Mouse (Mus musculus): ENCODE results near the gene Fam172a. TPM values are rescaled to one million over a fixed set of nuclear protein-coding genes. Genes with fewer than 3 reads are reported as not detected.

The Fam172a gene
- polyA plus RNA-seq, 1 experiment: 19.1 TPM

- H3K4me3 ChIP-seq (ENCODE audit: insufficient read depth, low read length): peak overlapping the region; percentile 35
Measured at GRCm38 (mm10) chr13:78193211-78193610, 491.4 kb downstream of the Fam172a start.

GRCm38 (mm10) chr13:78194135-78194849, 492.5 kb downstream of the Fam172a start:
- H3K4me1 ChIP-seq (ENCODE audit: control insufficient read depth, insufficient read depth, low read length): peaks cover 8% of the 10 kb centered on the region
- TF ChIP-seq POLR2A (IDR thresholded peaks at IDR 0.05; ENCODE audit: extremely low read depth, insufficient read depth, low read length) (no peak), CTCF (IDR thresholded peaks at IDR 0.05; ENCODE audit: extremely low read depth, insufficient read depth, low read length) (no peak)
- peak overlapping the region; percentile 68 for H3K27ac ChIP-seq (ENCODE audit: insufficient read depth, low read length)
- H3K4me3 ChIP-seq (ENCODE audit: insufficient read depth, low read length): peak overlapping the region; percentile 97

More at GRCm38 (mm10) chr13:78193211-78193610, 491.4 kb downstream of the Fam172a start:
- peaks cover 8% of the 10 kb centered on the region for H3K4me1 ChIP-seq (ENCODE audit: control insufficient read depth, insufficient read depth, low read length)
- peak overlapping the region; percentile 59; the same call in 1 of the 2 replicates for H3K27ac ChIP-seq (ENCODE audit: insufficient read depth, low read length)
- TF ChIP-seq CTCF (IDR thresholded peaks at IDR 0.05; ENCODE audit: extremely low read depth, insufficient read depth, low read length) (no peak), POLR2A (IDR thresholded peaks at IDR 0.05; ENCODE audit: extremely low read depth, insufficient read depth, low read length) (no peak)

GRCm38 (mm10) chr13:78194850-78195600, 493.2 kb downstream of the Fam172a start:
- Histone ChIP-seq H3K27ac (ENCODE audit: insufficient read depth, low read length) (peak overlapping the region; percentile 68), H3K4me1 (ENCODE audit: control insufficient read depth, insufficient read depth, low read length) (peaks cover 5% of the 10 kb centered on the region; the same call in 1 of the 2 replicates), H3K4me3 (ENCODE audit: insufficient read depth, low read length) (peak overlapping the region; percentile 97)
- TF ChIP-seq CTCF (IDR thresholded peaks at IDR 0.05; ENCODE audit: extremely low read depth, insufficient read depth, low read length) (no peak), POLR2A (IDR thresholded peaks at IDR 0.05; ENCODE audit: extremely low read depth, insufficient read depth, low read length) (no peak)

GRCm38 (mm10) chr13:78195601-78196115, 493.8 kb downstream of the Fam172a start:
- no peak for TF ChIP-seq CTCF (IDR thresholded peaks at IDR 0.05; ENCODE audit: extremely low read depth, insufficient read depth, low read length)
- TF ChIP-seq POLR2A (IDR thresholded peaks at IDR 0.05; ENCODE audit: extremely low read depth, insufficient read depth, low read length): no peak
- peak overlapping the region; percentile 68 for H3K27ac ChIP-seq (ENCODE audit: insufficient read depth, low read length)
- peak overlapping the region; percentile 97 for H3K4me3 ChIP-seq (ENCODE audit: insufficient read depth, low read length)
- H3K4me1 ChIP-seq (ENCODE audit: control insufficient read depth, insufficient read depth, low read length): peaks cover 4% of the 10 kb centered on the region; the same call in 1 of the 2 replicates

GRCm38 (mm10) chr13:78196236-78196796, 494.5 kb downstream of the Fam172a start:
- TF ChIP-seq POLR2A (IDR thresholded peaks at IDR 0.05; ENCODE audit: extremely low read depth, insufficient read depth, low read length) (no peak), CTCF (IDR thresholded peaks at IDR 0.05; ENCODE audit: extremely low read depth, insufficient read depth, low read length) (no peak)
- 0 out of 2 replicates have a peak overlapping the region, but pooled peaks have one; percentile 54 for H3K27ac ChIP-seq (ENCODE audit: insufficient read depth, low read length)
- peaks cover 4% of the 10 kb centered on the region; the same call in 1 of the 2 replicates for H3K4me1 ChIP-seq (ENCODE audit: control insufficient read depth, insufficient read depth, low read length)
- H3K4me3 ChIP-seq (ENCODE audit: insufficient read depth, low read length): peak overlapping the region; percentile 97

- peak overlapping the region; percentile 90 for H3K27ac ChIP-seq (ENCODE audit: insufficient read depth, low read length)
- peak overlapping the region; percentile 97 for H3K4me3 ChIP-seq (ENCODE audit: insufficient read depth, low read length)
- H3K4me1 ChIP-seq (ENCODE audit: control insufficient read depth, insufficient read depth, low read length): no peaks in the 10 kb centered on the region
- no peak for TF ChIP-seq POLR2A (IDR thresholded peaks at IDR 0.05; ENCODE audit: extremely low read depth, insufficient read depth, low read length)
- TF ChIP-seq CTCF (IDR thresholded peaks at IDR 0.05; ENCODE audit: extremely low read depth, insufficient read depth, low read length): no peak
Measured at GRCm38 (mm10) chr13:78197286-78197818, 495.5 kb downstream of the Fam172a start.

GRCm38 (mm10) chr13:78197819-78198390, 496.1 kb downstream of the Fam172a start:
- TF ChIP-seq POLR2A (IDR thresholded peaks at IDR 0.05; ENCODE audit: extremely low read depth, insufficient read depth, low read length): peak; percentile 25; the same call in 1 of the 2 replicates
- no peak for TF ChIP-seq CTCF (IDR thresholded peaks at IDR 0.05; ENCODE audit: extremely low read depth, insufficient read depth, low read length)
- Histone ChIP-seq H3K4me3 (ENCODE audit: insufficient read depth, low read length) (peak overlapping the region; percentile 97), H3K27ac (ENCODE audit: insufficient read depth, low read length) (peak overlapping the region; percentile 97), H3K4me1 (ENCODE audit: control insufficient read depth, insufficient read depth, low read length) (no peaks in the 10 kb centered on the region)

- H3K4me3 ChIP-seq (ENCODE audit: insufficient read depth, low read length): peak overlapping the region; percentile 97
- TF ChIP-seq CTCF (IDR thresholded peaks at IDR 0.05; ENCODE audit: extremely low read depth, insufficient read depth, low read length): no peak
- no peak for TF ChIP-seq POLR2A (IDR thresholded peaks at IDR 0.05; ENCODE audit: extremely low read depth, insufficient read depth, low read length)
- no peaks in the 10 kb centered on the region for H3K4me1 ChIP-seq (ENCODE audit: control insufficient read depth, insufficient read depth, low read length)
- H3K27ac ChIP-seq (ENCODE audit: insufficient read depth, low read length): peak overlapping the region; percentile 97
Measured at GRCm38 (mm10) chr13:78198391-78198870, 496.6 kb downstream of the Fam172a start.

Measured in cortical plate, adult 2 months (tissue).